Mouse (Mus musculus): ENCODE measurements around the gene Nog.

DNA sequence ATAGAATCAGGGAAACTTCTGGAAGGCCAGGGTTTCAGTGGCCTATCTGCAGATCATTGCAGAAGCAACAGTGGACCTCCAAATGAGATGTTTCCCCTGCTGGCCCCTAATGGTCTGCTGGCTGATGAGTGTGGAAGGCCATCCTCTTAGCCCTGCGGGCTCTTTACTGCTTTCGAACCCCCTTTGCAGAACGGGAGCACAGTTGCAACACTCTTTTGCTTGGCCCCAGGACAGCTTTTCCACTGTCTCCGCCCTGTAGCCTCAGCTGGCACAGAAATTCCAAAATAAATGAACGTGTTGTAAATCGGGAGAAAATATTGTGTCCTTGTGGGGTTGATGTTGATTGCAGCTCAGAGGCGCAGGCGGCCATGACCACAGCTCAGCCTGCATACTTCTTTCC, 37.7 kb upstream of the Nog start:
- TF ChIP-seq ZMIZ1 (IDR thresholded peaks at IDR 0.05; ENCODE audit: low read depth, low read length) (no peak), PAX5 (IDR thresholded peaks at IDR 0.05; ENCODE audit: low read length) (no peak), ZNF384 (IDR thresholded peaks at IDR 0.05; ENCODE audit: low read depth, low read length) (no peak), EP300 (IDR thresholded peaks at IDR 0.05; ENCODE audit: low read length) (no peak), NELFE (IDR thresholded peaks at IDR 0.05; ENCODE audit: low read depth, low read length) (no peak), MAZ (IDR thresholded peaks at IDR 0.05; ENCODE audit: low read depth, low read length) (no peak)
